Mouse (Mus musculus) MEL (cell line): ENCODE measurements around the gene Mtmr14. TPM values are rescaled to one million over a fixed set of nuclear protein-coding genes. Genes with fewer than 3 reads are reported as not detected.

ENCODE experiments used
- DNase-seq: peaks from one replicate; pipeline ENCODE4 v3.0.0; 2011; ENCODE audit warnings: low read depth, low spot score
- H3K27ac ChIP-seq: 2 replicates; pipeline ENCODE4 v1.5.1; 2012; ENCODE audit warnings: low read depth, mild to moderate bottlenecking, control low read depth, low read length, moderate library complexity; ENCODE audit not compliant: control insufficient read depth
- H3K27me3 ChIP-seq, 2 experiments: fragments of 150-350 bp in 1 of 2; sonication (generic) in 1 of 2; 2 replicates each; pipeline ENCODE4 v1.6.1; 2012; ENCODE audit warnings: low read length in 2 of 2, mild to moderate bottlenecking in 2 of 2, improper control_type of control experiment in 1 of 2, moderate library complexity in 1 of 2; ENCODE audit not compliant: insufficient read depth in 2 of 2, control insufficient read depth in 1 of 2
- H3K36me3 ChIP-seq, 2 experiments: 2 replicates each; pipeline ENCODE4 v1.6.1; 2012 to 2014; ENCODE audit warnings: low read length in 2 of 2, improper control_type of control experiment in 1 of 2, inconsistent platforms in 1 of 2, mild to moderate bottlenecking in 1 of 2; ENCODE audit not compliant: insufficient read depth in 2 of 2, control insufficient read depth in 1 of 2
- H3K4me1 ChIP-seq, 2 experiments: fragments of 150-350 bp in 1 of 2; sonication (generic) in 1 of 2; 2 replicates each; pipeline ENCODE4 v1.6.1; 2012; ENCODE audit warnings: low read length in 2 of 2, improper control_type of control experiment in 1 of 2, mild to moderate bottlenecking in 1 of 2; ENCODE audit not compliant: insufficient read depth in 2 of 2, control insufficient read depth in 1 of 2
- H3K4me3 ChIP-seq, 2 experiments: fragments of 150-350 bp in 1 of 2; sonication (generic) in 1 of 2; 2 replicates each; pipeline ENCODE4 v1.5.1; 2012; ENCODE audit warnings: low read depth in 2 of 2, low read length in 2 of 2, mild to moderate bottlenecking in 2 of 2, moderate library complexity in 2 of 2, control low read depth in 1 of 2, improper control_type of control experiment in 1 of 2; ENCODE audit not compliant: control insufficient read depth in 1 of 2, insufficient read depth in 1 of 2
- H3K79me2 ChIP-seq: 2 replicates; pipeline ENCODE4 v1.6.1; 2012; ENCODE audit warnings: mild to moderate bottlenecking, low read length, moderate library complexity; ENCODE audit not compliant: control insufficient read depth, poor library complexity, insufficient read depth
- H3K9ac ChIP-seq: 2 replicates; pipeline ENCODE4 v1.6.1; 2012; ENCODE audit warnings: low read depth, mild to moderate bottlenecking, control low read depth, low read length, moderate library complexity; ENCODE audit not compliant: control insufficient read depth, poor library complexity, severe bottlenecking
- H3K9me3 ChIP-seq: fragments of 150-350 bp; sonication (generic); replicated peaks from 2 replicates; pipeline ENCODE4 v1.6.1; 2012; ENCODE audit warnings: mild to moderate bottlenecking, low read length, improper control_type of control experiment, moderate library complexity; ENCODE audit not compliant: insufficient read depth
- BHLHE40 ChIP-seq: IDR thresholded peaks from 2 replicates; pipeline ENCODE4 v1.6.1; 2012; ENCODE audit warnings: low read depth, mild to moderate bottlenecking, inconsistent platforms, low read length, improper control_type of control experiment, borderline replicate concordance
- CHD1 ChIP-seq: IDR thresholded peaks from 2 replicates; pipeline ENCODE4 v1.6.1; 2012; ENCODE audit warnings: low read depth, mild to moderate bottlenecking, inconsistent platforms, low read length, improper control_type of control experiment
- CHD2 ChIP-seq: IDR thresholded peaks from 2 replicates; pipeline ENCODE4 v1.6.1; 2011; ENCODE audit warnings: low read length, improper control_type of control experiment
- ELF1 ChIP-seq: IDR thresholded peaks from 2 replicates; pipeline ENCODE4 v1.6.1; 2014; ENCODE audit warnings: low read depth, mild to moderate bottlenecking, inconsistent platforms, low read length, improper control_type of control experiment, moderate library complexity
- GATA1 ChIP-seq: IDR thresholded peaks from 2 replicates; pipeline ENCODE4 v1.6.1; 2011; ENCODE audit warnings: low read depth, low read length, improper control_type of control experiment
- HCFC1 ChIP-seq: IDR thresholded peaks from 2 replicates; pipeline ENCODE4 v1.6.1; 2012; ENCODE audit warnings: low read depth, mild to moderate bottlenecking, inconsistent platforms, low read length, improper control_type of control experiment, moderate library complexity
- JUND ChIP-seq: IDR thresholded peaks from 2 replicates; pipeline ENCODE4 v1.6.1; 2011; ENCODE audit warnings: low read depth, mild to moderate bottlenecking, improper control_type of control experiment, low read length
- KAT2A ChIP-seq: conservative IDR thresholded peaks from 2 replicates; pipeline ENCODE4 v1.6.1; 2012; ENCODE audit warnings: low read depth, low read length, improper control_type of control experiment, inconsistent platforms
- MAFK ChIP-seq: IDR thresholded peaks from 2 replicates; pipeline ENCODE4 v1.6.1; 2011; ENCODE audit warnings: low read depth, mild to moderate bottlenecking, low read length, improper control_type of control experiment, borderline replicate concordance
- MAX ChIP-seq: IDR thresholded peaks from 2 replicates; pipeline ENCODE4 v1.6.1; 2011; ENCODE audit warnings: low read length, improper control_type of control experiment
- MAZ ChIP-seq: IDR thresholded peaks from 2 replicates; pipeline ENCODE4 v1.6.1; 2012; ENCODE audit warnings: low read depth, mild to moderate bottlenecking, inconsistent platforms, low read length, improper control_type of control experiment
- MXI1 ChIP-seq: IDR thresholded peaks from 2 replicates; pipeline ENCODE4 v1.6.1; 2011; ENCODE audit warnings: mild to moderate bottlenecking, low read depth, low read length, improper control_type of control experiment
- MYC ChIP-seq: IDR thresholded peaks from 2 replicates; pipeline ENCODE4 v1.6.1; 2011; ENCODE audit warnings: low read depth, mild to moderate bottlenecking, low read length, improper control_type of control experiment, moderate library complexity
- NELFE ChIP-seq: IDR thresholded peaks from 2 replicates; pipeline ENCODE4 v1.6.1; 2011; ENCODE audit warnings: low read depth, low read length, improper control_type of control experiment
- NRF1 ChIP-seq: IDR thresholded peaks from 2 replicates; pipeline ENCODE4 v1.6.1; 2014; ENCODE audit warnings: low read depth, mild to moderate bottlenecking, inconsistent platforms, low read length, improper control_type of control experiment, moderate library complexity; ENCODE audit not compliant: poor library complexity, insufficient read depth, severe bottlenecking
- POLR2A ChIP-seq, 2 experiments: IDR thresholded peaks; 2 replicates each; pipeline ENCODE4 v1.6.1; 2011 to 2012; ENCODE audit warnings: low read length in 2 of 2, mild to moderate bottlenecking in 2 of 2, control low read depth in 1 of 2, improper control_type of control experiment in 1 of 2, low read depth in 1 of 2, moderate library complexity in 1 of 2; ENCODE audit not compliant: control insufficient read depth in 1 of 2, insufficient read depth in 1 of 2, poor library complexity in 1 of 2
- SIN3A ChIP-seq: IDR thresholded peaks from 2 replicates; pipeline ENCODE4 v1.6.1; 2012; ENCODE audit warnings: low read length, improper control_type of control experiment, inconsistent platforms
- TAL1 ChIP-seq: IDR thresholded peaks from 2 replicates; pipeline ENCODE4 v1.6.1; 2012; ENCODE audit warnings: mild to moderate bottlenecking, inconsistent platforms, low read length, moderate library complexity, mixed read lengths
- TBP ChIP-seq: IDR thresholded peaks from 2 replicates; pipeline ENCODE4 v1.8.0; 2011; ENCODE audit warnings: low read depth, low read length, improper control_type of control experiment
- TCF12 ChIP-seq: IDR thresholded peaks from 2 replicates; pipeline ENCODE4 v1.6.1; 2014; ENCODE audit warnings: low read depth, mild to moderate bottlenecking, inconsistent platforms, low read length, improper control_type of control experiment, moderate library complexity
- UBTF ChIP-seq: IDR thresholded peaks from 2 replicates; pipeline ENCODE4 v1.6.1; 2012; ENCODE audit warnings: low read depth, mild to moderate bottlenecking, inconsistent platforms, low read length, improper control_type of control experiment, moderate library complexity, borderline replicate concordance; ENCODE audit not compliant: insufficient read depth
- USF1 ChIP-seq: IDR thresholded peaks from 2 replicates; pipeline ENCODE4 v1.6.1; 2014; ENCODE audit warnings: low read depth, mild to moderate bottlenecking, inconsistent platforms, low read length, improper control_type of control experiment, moderate library complexity
- ZC3H11A ChIP-seq: IDR thresholded peaks from 2 replicates; pipeline ENCODE4 v1.6.1; 2012; ENCODE audit warnings: low read depth, mild to moderate bottlenecking, inconsistent platforms, low read length, improper control_type of control experiment
- ZMIZ1 ChIP-seq: IDR thresholded peaks from 2 replicates; pipeline ENCODE4 v1.6.1; 2012; ENCODE audit warnings: low read depth, mild to moderate bottlenecking, inconsistent platforms, low read length, improper control_type of control experiment, moderate library complexity
- ZNF384 ChIP-seq: IDR thresholded peaks from 2 replicates; pipeline ENCODE4 v1.6.1; 2012; ENCODE audit warnings: low read depth, mild to moderate bottlenecking, inconsistent platforms, low read length, improper control_type of control experiment
- polyA plus RNA-seq, 2 experiments: library from polyadenylated mRNA; stranded (reverse) in 1 of 2; unstranded in 1 of 2; fragments of >175 nt in 1 of 2; fragments of >200 nt in 1 of 2; gene quantifications; 2 replicates each; pipeline versions ENCODE4 v1.2.1 to v1.2.4; 2012; ENCODE audit warnings: low replicate concordance in 2 of 2, low read depth in 1 of 2; ENCODE audit not compliant: insufficient read length in 2 of 2, insufficient read depth in 1 of 2, missing spikeins in 1 of 2
- total RNA-seq: library from RNA; depleted of rRNA; stranded (reverse); fragments of 300-350 nt; gene quantifications from 2 replicates; pipeline ENCODE4 v1.2.3, GENCODE M21; 2012

Mtmr14 gene
- total and polyA plus RNA-seq, 3 experiments = 11.4 to 24.5 TPM; not detected in 1

- Histone ChIP-seq H3K79me2 (peaks cover 35% of the 10 kb centered on the region), H3K9ac (peak within 1 kb of the TSS; percentile 99), H3K27ac (peak within 1 kb of the TSS; percentile 99), H3K36me3 (peaks cover 11 to 17% of the 10 kb centered on the region in 2 experiments), H3K9me3 (no peaks in the 10 kb centered on the region), H3K4me3 (peak within 1 kb of the TSS; percentile 71 to 97), H3K27me3 (no peaks in the 10 kb centered on the region), H3K4me1 (peaks cover 21 to 24% of the 10 kb centered on the region in 2 experiments)
- TF ChIP-seq MXI1 = peak; percentile 18
- no peak for TF ChIP-seq ZNF384
- no peak for TF ChIP-seq CHD1
- TF ChIP-seq KAT2A = no peak; the same call in 1 of the 2 replicates
- TF ChIP-seq UBTF = no peak
- peak; percentile 79 for TF ChIP-seq NELFE
- peak; percentile 77 for TF ChIP-seq SIN3A
- no peak for TF ChIP-seq TAL1
- peak; percentile 40 to 72; a peak in 3 of 4 replicates for TF ChIP-seq POLR2A (IDR thresholded peaks at IDR 0.05; ENCODE audit: control insufficient read depth in 1 of 2, insufficient read depth in 1 of 2, low read depth in 1 of 2, low read length in 2 of 2, poor library complexity in 1 of 2)
- peak; percentile 66 for TF ChIP-seq MAX
- TF ChIP-seq MAZ = no peak
- peak; percentile 64 for TF ChIP-seq MYC
- TF ChIP-seq HCFC1 = peak; percentile 88
- TF ChIP-seq BHLHE40 = peak; percentile 89
- TF ChIP-seq TBP = 0 out of 2 replicates have a peak, but pooled peaks have one; percentile 33
- TF ChIP-seq ZMIZ1 = peak; percentile 86; the same call in 1 of the 2 replicates
- TF ChIP-seq USF1 = peak; percentile 35; the same call in 1 of the 2 replicates
- TF ChIP-seq JUND = no peak
- peak; percentile 99 for TF ChIP-seq ZC3H11A
- DNase-seq = no peak
Measured at GRCm38 (mm10) chr6:113306986-113307349, 69.3 kb downstream of the Mtmr14 start, which contains the start of gene Brpf1. TSS of gene Brpf1 (plus strand) at chr6:113307137.

- peaks cover 18 to 19% of the 10 kb centered on the region in 2 experiments for H3K4me1 ChIP-seq
Measured at GRCm38 (mm10) chr6:113307481-113308121, 70.0 kb downstream of the Mtmr14 start.

More at GRCm38 (mm10) chr6:113307481-113308121, 70.0 kb downstream of the Mtmr14 start:
- peak overlapping the region; percentile 99 for H3K9ac ChIP-seq
- peak overlapping the region; percentile 71 to 97 for H3K4me3 ChIP-seq
- no peaks in the 10 kb centered on the region for H3K27me3 ChIP-seq
- TF ChIP-seq MAZ (no peak), KAT2A (no peak), MXI1 (peak; percentile 13; the same call in 1 of the 2 replicates), POLR2A (IDR thresholded peaks at IDR 0.05; ENCODE audit: control insufficient read depth in 1 of 2, insufficient read depth in 1 of 2, low read depth in 1 of 2, low read length in 2 of 2, poor library complexity in 1 of 2) (no peak; a peak in 2 of 4 replicates), GATA1 (no peak), HCFC1 (peak; percentile 15; the same call in 1 of the 2 replicates), MAFK (no peak), NRF1 (no peak), TCF12 (no peak), ELF1 (peak; percentile 29; the same call in 1 of the 2 replicates), MAX (no peak), CHD2 (no peak), UBTF (0 out of 2 replicates have a peak, but pooled peaks have one; percentile 11)
- TF ChIP-seq, all 39 proteins: peak for 4
- H3K27ac ChIP-seq = peak overlapping the region; percentile 99
- DNase-seq = peak; percentile 85
- H3K79me2 ChIP-seq = peaks cover 37% of the 10 kb centered on the region
- no peaks in the 10 kb centered on the region for H3K9me3 ChIP-seq
- peaks cover 11 to 17% of the 10 kb centered on the region in 2 experiments for H3K36me3 ChIP-seq
